Mouse (Mus musculus): ENCODE measurements around the gene Klhl40. TPM values are rescaled to one million over a fixed set of nuclear protein-coding genes. Genes with fewer than 3 reads are reported as not detected.

Klhl40 gene
- polyA plus RNA-seq, 1 experiment from 2014 or later: 0.59 TPM

GRCm38 (mm10) chr9:121785261-121785660, 7.9 kb downstream of the Klhl40 start:
- Histone ChIP-seq H3K4me1 (no peaks in the 10 kb centered on the region), H3K9ac (no peak overlapping the region), H3K4me2 (no peak overlapping the region), H3K36me3 (no peaks in the 10 kb centered on the region), H3K27ac (no peak overlapping the region), H3K9me3 (no peaks in the 10 kb centered on the region), H3K27me3 (replicated peaks) (no peaks in the 10 kb centered on the region), H3K4me3 (replicated peaks) (no peak overlapping the region)
- 83% methylated on average over 8 of the region's 8 CpGs for WGBS
- no peak for ATAC-seq (ENCODE audit: insufficient read depth, low FRiP score, low read depth)

DNA sequence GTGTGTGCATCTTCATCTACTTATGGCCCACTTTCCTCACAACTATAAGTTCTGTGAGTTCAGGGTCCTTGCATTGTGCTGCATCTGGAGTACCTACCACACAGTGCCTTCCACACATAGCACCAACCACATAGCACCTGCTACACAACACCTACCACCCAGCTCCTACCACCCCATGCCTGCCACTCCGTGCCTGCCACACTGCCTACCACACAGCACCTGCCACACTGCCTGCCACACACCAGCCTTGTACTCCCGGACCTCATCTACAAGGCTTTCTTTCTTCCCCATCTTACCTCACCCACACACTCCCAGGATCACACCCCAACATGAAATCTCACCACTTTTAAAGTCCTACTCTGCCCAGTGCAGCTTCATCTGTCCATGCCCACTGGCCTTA, 9.0 kb downstream of the Klhl40 start:
- Histone ChIP-seq H3K4me3 (replicated peaks) (no peak overlapping the region), H3K4me1 (peaks cover 9% of the 10 kb centered on the region; the same call in 1 of the 2 replicates), H3K36me3 (no peaks in the 10 kb centered on the region), H3K27ac (no peak overlapping the region), H3K27me3 (replicated peaks) (no peaks in the 10 kb centered on the region), H3K9me3 (no peaks in the 10 kb centered on the region), H3K9ac (no peak overlapping the region), H3K4me2 (no peak overlapping the region)
- ATAC-seq (ENCODE audit: insufficient read depth, low FRiP score, low read depth): no peak
- WGBS: 78% methylated on average over 2 of the region's 2 CpGs

DNA sequence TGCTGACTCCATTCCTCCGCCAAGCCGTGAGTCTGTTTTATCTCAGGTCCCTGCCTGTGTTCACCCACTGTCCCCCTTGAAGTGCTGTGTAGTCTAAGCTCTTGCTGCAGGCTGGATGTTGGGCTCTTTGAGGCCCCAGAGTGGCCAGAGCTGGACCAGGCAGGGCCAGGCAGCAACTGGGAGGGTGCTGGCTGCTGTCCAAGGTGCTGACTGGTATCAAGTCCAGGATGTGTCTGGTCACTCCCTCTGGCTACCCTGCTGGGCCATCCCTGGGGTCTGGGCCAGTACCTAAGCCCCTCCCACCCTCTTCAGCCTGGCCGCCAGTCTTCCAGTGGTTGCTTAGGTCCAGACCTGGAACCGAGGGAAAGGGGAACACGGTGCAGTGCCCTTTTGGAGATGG, 13.8 kb downstream of the Klhl40 start:
- peaks cover 20% of the 10 kb centered on the region; the same call in 1 of the 2 replicates for H3K4me1 ChIP-seq
- no peak overlapping the region for H3K27ac ChIP-seq
- H3K9me3 ChIP-seq: no peaks in the 10 kb centered on the region
- no peaks in the 10 kb centered on the region for H3K27me3 ChIP-seq (replicated peaks)
- H3K36me3 ChIP-seq: no peaks in the 10 kb centered on the region
- no peak overlapping the region for H3K4me2 ChIP-seq
- no peak overlapping the region for H3K9ac ChIP-seq
- 16% methylated on average over 5 of the region's 5 CpGs for WGBS
- peak; percentile 45; the same call in 1 of the 2 replicates for ATAC-seq (ENCODE audit: insufficient read depth, low FRiP score, low read depth)
- no peak overlapping the region for H3K4me3 ChIP-seq (replicated peaks)

- no peak within 1 kb of the TSS for H3K27ac ChIP-seq
Observed at GRCm38 (mm10) chr9:121791757-121792521, 14.5 kb downstream of the Klhl40 start, which contains the start of gene Hhatl. TSS of gene Hhatl (minus strand) at chr9:121792507.

GRCm38 (mm10) chr9:121794972-121795539, 17.6 kb downstream of the Klhl40 start:
- H3K27me3 ChIP-seq (replicated peaks): no peaks in the 10 kb centered on the region
- ATAC-seq (ENCODE audit: insufficient read depth, low FRiP score, low read depth): no peak
- H3K4me3 ChIP-seq (replicated peaks): no peak overlapping the region
- H3K4me1 ChIP-seq: peaks cover 20% of the 10 kb centered on the region; the same call in 1 of the 2 replicates
- H3K27ac ChIP-seq: no peak overlapping the region
- 36% methylated on average over 1 of the region's 1 CpGs for WGBS
- no peak overlapping the region for H3K4me2 ChIP-seq
- no peaks in the 10 kb centered on the region for H3K9me3 ChIP-seq
- H3K9ac ChIP-seq: no peak overlapping the region
- H3K36me3 ChIP-seq: no peaks in the 10 kb centered on the region

More at GRCm38 (mm10) chr9:121791757-121792521, 14.5 kb downstream of the Klhl40 start, which contains the start of gene Hhatl:
- H3K4me2 ChIP-seq: no peak within 1 kb of the TSS
- H3K9me3 ChIP-seq: no peaks in the 10 kb centered on the region
- no peaks in the 10 kb centered on the region for H3K36me3 ChIP-seq
- peaks cover 20% of the 10 kb centered on the region; the same call in 1 of the 2 replicates for H3K4me1 ChIP-seq
- H3K27me3 ChIP-seq (replicated peaks): no peaks in the 10 kb centered on the region
- WGBS: 51% methylated on average over 24 of the region's 24 CpGs
- H3K4me3 ChIP-seq (replicated peaks): no peak within 1 kb of the TSS
- ATAC-seq (ENCODE audit: insufficient read depth, low FRiP score, low read depth): no peak
- H3K9ac ChIP-seq: no peak within 1 kb of the TSS

GRCm38 (mm10) chr9:121797722-121798121, 20.3 kb downstream of the Klhl40 start:
- peak overlapping the region; percentile 43 for H3K4me2 ChIP-seq
- WGBS: 15% methylated on average over 12 of the region's 12 CpGs

DNA sequence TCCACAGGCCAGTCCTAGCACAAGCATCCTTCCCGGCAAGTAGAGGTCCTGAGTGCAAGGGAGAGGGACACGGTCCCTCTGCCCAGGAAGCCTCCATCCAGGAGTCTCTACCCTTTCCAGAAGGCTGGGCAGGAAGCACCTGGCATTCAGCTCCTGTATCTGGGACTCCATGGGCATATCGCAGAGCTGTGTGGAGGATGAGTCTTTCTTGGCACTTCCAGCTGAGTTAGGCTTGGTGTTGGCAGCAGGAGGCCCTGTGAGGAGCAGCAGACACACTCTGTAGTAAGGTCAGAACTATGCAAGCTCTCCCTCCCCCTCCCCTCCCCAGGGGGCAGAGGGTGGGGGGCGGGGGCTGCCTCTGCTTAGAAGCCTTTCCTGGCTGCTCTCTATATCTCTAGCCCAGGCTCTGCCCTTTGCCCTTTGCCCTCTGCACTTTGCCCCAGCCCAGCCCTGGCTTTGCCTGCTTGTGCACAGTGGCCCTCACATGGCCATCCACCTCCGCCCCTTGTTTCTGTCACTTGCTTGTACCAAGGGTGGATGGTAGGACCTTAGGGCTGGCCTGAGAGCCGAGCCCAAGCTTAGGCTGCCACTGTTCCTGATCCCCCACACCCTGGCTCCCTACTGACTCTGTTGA, 21.6 kb downstream of the Klhl40 start:
- Histone ChIP-seq H3K9ac (no peak overlapping the region), H3K27ac (no peak overlapping the region), H3K4me1 (0 out of 2 replicates have a peak, but pooled peaks cover 4% of the 10 kb centered on the region), H3K36me3 (no peaks in the 10 kb centered on the region), H3K9me3 (no peaks in the 10 kb centered on the region), H3K4me3 (replicated peaks) (no peak overlapping the region), H3K4me2 (no peak overlapping the region), H3K27me3 (replicated peaks) (no peaks in the 10 kb centered on the region)
- no peak for ATAC-seq (ENCODE audit: insufficient read depth, low FRiP score, low read depth)
- WGBS: 43% methylated on average over 6 of the region's 6 CpGs

More at GRCm38 (mm10) chr9:121797722-121798121, 20.3 kb downstream of the Klhl40 start:
- no peaks in the 10 kb centered on the region for H3K27me3 ChIP-seq (replicated peaks)
- no peaks in the 10 kb centered on the region for H3K9me3 ChIP-seq
- no peak overlapping the region for H3K4me3 ChIP-seq (replicated peaks)
- 0 out of 2 replicates have a peak, but pooled peaks cover 1% of the 10 kb centered on the region for H3K4me1 ChIP-seq
- no peaks in the 10 kb centered on the region for H3K36me3 ChIP-seq
- H3K9ac ChIP-seq: no peak overlapping the region
- peak; percentile 76 for ATAC-seq (ENCODE audit: insufficient read depth, low FRiP score, low read depth)
- no peak overlapping the region for H3K27ac ChIP-seq

- Histone ChIP-seq H3K36me3 (no peaks in the 10 kb centered on the region), H3K9ac (no peak overlapping the region), H3K4me2 (no peak overlapping the region), H3K27ac (no peak overlapping the region), H3K27me3 (replicated peaks) (no peaks in the 10 kb centered on the region), H3K4me3 (replicated peaks) (no peak overlapping the region), H3K9me3 (no peaks in the 10 kb centered on the region), H3K4me1 (0 out of 2 replicates have a peak, but pooled peaks cover 4% of the 10 kb centered on the region)
- ATAC-seq (ENCODE audit: insufficient read depth, low FRiP score, low read depth): no peak
- WGBS: 51% methylated on average over 7 of the region's 7 CpGs
Observed at GRCm38 (mm10) chr9:121802747-121803146, 25.3 kb downstream of the Klhl40 start.

- no peak overlapping the region for H3K9ac ChIP-seq
- H3K4me1 ChIP-seq: 0 out of 2 replicates have a peak, but pooled peaks cover 11% of the 10 kb centered on the region
Observed at GRCm38 (mm10) chr9:121807546-121807945, 30.1 kb downstream of the Klhl40 start.

DNA sequence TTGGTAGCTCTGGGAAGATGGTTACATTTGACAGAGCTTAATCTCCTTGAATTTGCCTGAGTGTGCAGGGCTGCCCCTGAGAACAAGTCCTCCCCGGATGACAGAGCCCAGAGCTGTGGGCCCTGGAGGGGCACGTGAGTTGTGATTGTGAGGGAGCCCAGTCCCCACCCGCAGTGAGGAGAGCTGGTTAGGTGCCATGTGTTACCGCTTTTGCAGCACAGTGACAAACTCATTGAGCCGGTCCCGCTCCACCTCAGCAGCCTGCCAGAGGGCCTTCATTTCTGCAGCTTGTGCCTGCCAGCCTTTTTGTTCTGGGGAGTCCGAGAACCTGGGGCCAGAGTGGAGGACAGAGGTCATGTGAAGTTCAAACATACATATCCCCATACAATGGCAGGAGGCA, 30.5 kb downstream of the Klhl40 start:
- 61% methylated on average over 7 of the region's 7 CpGs for WGBS
- Histone ChIP-seq H3K4me1 (0 out of 2 replicates have a peak, but pooled peaks cover 7% of the 10 kb centered on the region), H3K4me3 (replicated peaks) (no peak overlapping the region), H3K4me2 (no peak overlapping the region), H3K9me3 (no peaks in the 10 kb centered on the region), H3K27me3 (replicated peaks) (no peaks in the 10 kb centered on the region), H3K27ac (no peak overlapping the region), H3K9ac (no peak overlapping the region), H3K36me3 (no peaks in the 10 kb centered on the region)
- no peak for ATAC-seq (ENCODE audit: insufficient read depth, low FRiP score, low read depth)

More at GRCm38 (mm10) chr9:121807546-121807945, 30.1 kb downstream of the Klhl40 start:
- 59% methylated on average over 1 of the region's 1 CpGs for WGBS
- H3K36me3 ChIP-seq: no peaks in the 10 kb centered on the region
- H3K4me3 ChIP-seq (replicated peaks): no peak overlapping the region
- H3K4me2 ChIP-seq: no peak overlapping the region
- H3K27me3 ChIP-seq (replicated peaks): no peaks in the 10 kb centered on the region
- H3K9me3 ChIP-seq: no peaks in the 10 kb centered on the region
- ATAC-seq (ENCODE audit: insufficient read depth, low FRiP score, low read depth): no peak
- H3K27ac ChIP-seq: no peak overlapping the region

DNA sequence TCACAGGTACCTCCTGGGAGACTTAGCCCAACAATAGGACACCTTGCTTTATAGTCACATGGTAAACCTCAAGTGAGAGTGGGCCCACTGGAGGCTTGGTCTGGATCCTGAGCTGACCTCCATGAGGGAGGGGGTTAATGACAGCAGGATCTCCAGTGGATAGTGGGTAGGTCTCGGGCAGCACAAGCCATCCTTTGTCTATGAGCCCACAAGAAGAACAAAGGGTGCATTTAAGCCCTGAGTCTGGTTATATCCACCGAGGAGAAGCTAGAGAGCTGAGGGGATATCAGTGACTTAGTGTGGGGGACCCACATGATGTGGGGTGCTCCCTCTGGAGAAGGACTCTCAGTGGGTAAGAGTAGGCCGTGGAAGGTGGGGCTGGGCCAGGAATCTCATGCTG, 31.1 kb downstream of the Klhl40 start:
- no peak for ATAC-seq (ENCODE audit: insufficient read depth, low FRiP score, low read depth)
- Histone ChIP-seq H3K9ac (no peak overlapping the region), H3K4me2 (no peak overlapping the region), H3K4me3 (replicated peaks) (no peak overlapping the region), H3K36me3 (no peaks in the 10 kb centered on the region), H3K27me3 (replicated peaks) (no peaks in the 10 kb centered on the region), H3K4me1 (0 out of 2 replicates have a peak, but pooled peaks cover 7% of the 10 kb centered on the region), H3K27ac (no peak overlapping the region), H3K9me3 (no peaks in the 10 kb centered on the region)
- 71% methylated on average over 3 of the region's 3 CpGs for WGBS
